Mouse (Mus musculus): Measurements from ENCODE around the gene Tbc1d25.

DNA sequence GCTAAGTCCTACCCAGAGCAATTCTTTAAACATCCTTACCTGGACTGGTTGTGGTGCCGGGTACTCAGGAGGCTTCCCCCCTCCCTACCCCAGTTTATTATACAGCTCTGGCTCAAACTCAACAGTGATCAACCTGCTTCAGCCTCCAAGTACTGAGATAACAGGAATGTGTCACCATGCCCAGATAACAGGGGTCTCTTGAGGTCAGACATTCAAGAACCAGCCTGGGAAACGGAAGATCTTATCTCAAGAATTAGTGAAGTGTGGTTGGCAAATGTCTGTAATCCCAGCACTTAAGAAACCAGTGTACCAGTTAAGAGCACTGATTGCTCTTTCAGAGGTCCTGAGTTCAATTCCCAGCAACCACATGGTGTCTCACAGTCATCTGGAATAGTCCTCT lies 42.1 kb upstream of the Tbc1d25 start:
- TF ChIP-seq CTCF (conservative IDR thresholded peaks at IDR 0.05; ENCODE audit: low read length) = no peak
- no peak for TF ChIP-seq NANOG (IDR thresholded peaks at IDR 0.05; ENCODE audit: borderline replicate concordance, low read length)
